Mouse (Mus musculus) limb, embryonic 10.5 days (tissue): Measurements from ENCODE around the gene Apol11a. TPM values are rescaled to one million over a fixed set of nuclear protein-coding genes. Genes with fewer than 3 reads are reported as not detected.
A peak's percentile ranks its signal among the peaks of the same experiment; 100 is the strongest.
"Not testable (repeated sequence)": the region's sequence is repeated elsewhere in the genome, so short reads cannot be mapped to it uniquely, and the experiment has no call there.

ENCODE experiments used
- DNase-seq: peaks from one replicate; pipeline ENCODE4 v3.0.0-alpha.2; 2017; ENCODE audit warnings: low spot score
- H3K27ac ChIP-seq: fragments of 300-500 bp; sonication (generic); 2 replicates; pipeline ENCODE4 v1.5.1; 2016; ENCODE audit warnings: mild to moderate bottlenecking
- H3K27me3 ChIP-seq: fragments of 300-500 bp; sonication (generic); 2 replicates; pipeline ENCODE4 v1.6.1; 2016; ENCODE audit warnings: low read depth, mild to moderate bottlenecking; ENCODE audit not compliant: poor library complexity, severe bottlenecking
- H3K36me3 ChIP-seq: fragments of 300-500 bp; sonication (generic); 2 replicates; pipeline ENCODE4 v1.6.1; 2016; ENCODE audit warnings: mild to moderate bottlenecking, moderate library complexity
- H3K4me1 ChIP-seq: fragments of 300-500 bp; sonication (generic); 2 replicates; pipeline ENCODE4 v1.6.1; 2016
- H3K4me3 ChIP-seq: fragments of 300-500 bp; sonication (generic); 2 replicates; pipeline ENCODE4 v1.5.1; 2016; ENCODE audit warnings: mild to moderate bottlenecking, moderate library complexity
- H3K9me3 ChIP-seq: fragments of 300-500 bp; sonication (generic); replicated peaks from 2 replicates; pipeline ENCODE4 v1.6.1; 2016; ENCODE audit warnings: mild to moderate bottlenecking
- WGBS: fragments of 180-500 bp; shearing (Covaris S2); methylation state at CpG from one replicate; pipeline ENCODE4 v1.1.7; 2016; 5-methylcytosine and 5-hydroxymethylcytosine counted together
- polyA plus RNA-seq: library from polyadenylated mRNA; unstranded; fragments of >200 nt; fragmentation: Nextera tagmentation; extraction: Ambion mirVana; gene quantifications from 2 replicates; pipeline ENCODE4 v1.2.1, GENCODE M21; 2016

Gene Apol11a
- not detected in 2 replicates for polyA plus RNA-seq

GRCm38 (mm10) chr15:77507966-77508365 is at the start of gene Apol11a:
Apol11a (plus strand) TSS chr15:77508271.
- H3K4me3 ChIP-seq, H3K27me3 ChIP-seq, H3K27ac ChIP-seq, H3K9me3 ChIP-seq, H3K4me1 ChIP-seq, DNase-seq, H3K36me3 ChIP-seq: not testable (repeated sequence)

GRCm38 (mm10) chr15:77474699-77475390 is 33.2 kb upstream of the Apol11a start:
- not testable (repeated sequence) for H3K27ac ChIP-seq, H3K4me3 ChIP-seq, H3K27me3 ChIP-seq, H3K4me1 ChIP-seq, H3K9me3 ChIP-seq, H3K36me3 ChIP-seq, DNase-seq
- 48% methylated on average over 7 of the region's 7 CpGs for WGBS

- not testable (repeated sequence) for H3K4me3 ChIP-seq, H3K4me1 ChIP-seq, H3K36me3 ChIP-seq, H3K27ac ChIP-seq, H3K9me3 ChIP-seq, DNase-seq, H3K27me3 ChIP-seq
- 88% methylated on average over 2 of the region's 2 CpGs for WGBS
These were observed 31.4 kb upstream of the Apol11a start, which contains the start of gene Apol10a for GRCm38 (mm10) chr15:77476693-77477092. Apol10a (plus strand) TSS chr15:77477047.

GRCm38 (mm10) chr15:77482140-77482794 is 25.8 kb upstream of the Apol11a start:
- Histone ChIP-seq H3K4me3 (no peak overlapping the region), H3K4me1 (0 out of 2 replicates have a peak, but pooled peaks cover 4% of the 10 kb centered on the region), H3K36me3 (no peaks in the 10 kb centered on the region), H3K27ac (no peak overlapping the region), H3K9me3 (no peaks in the 10 kb centered on the region), H3K27me3 (no peaks in the 10 kb centered on the region)
- no peak for DNase-seq
- 86% methylated on average over 4 of the region's 4 CpGs for WGBS

- H3K4me1 ChIP-seq, H3K4me3 ChIP-seq, H3K27me3 ChIP-seq, H3K36me3 ChIP-seq, H3K27ac ChIP-seq, DNase-seq, H3K9me3 ChIP-seq: not testable (repeated sequence)
- WGBS = no CpG with 5 or more reads among the region's 1 CpGs
These were observed 14.9 kb upstream of the Apol11a start for GRCm38 (mm10) chr15:77493181-77493580.

GRCm38 (mm10) chr15:77494694-77495093 is 13.4 kb upstream of the Apol11a start:
- H3K36me3 ChIP-seq, H3K4me3 ChIP-seq, H3K27ac ChIP-seq, H3K9me3 ChIP-seq, DNase-seq, H3K4me1 ChIP-seq, H3K27me3 ChIP-seq: not testable (repeated sequence)
- 87% methylated on average over 1 of the region's 1 CpGs for whole genome bisulfite sequencing

GRCm38 (mm10) chr15:77520596-77520995 is 12.5 kb downstream of the Apol11a start:
- not testable (repeated sequence) for DNase-seq, H3K27me3 ChIP-seq, H3K27ac ChIP-seq, H3K9me3 ChIP-seq, H3K4me1 ChIP-seq, H3K4me3 ChIP-seq, H3K36me3 ChIP-seq
- WGBS = 74% methylated on average over 4 of the region's 4 CpGs

GRCm38 (mm10) chr15:77523186-77523843 is 15.2 kb downstream of the Apol11a start:
- H3K27ac ChIP-seq, H3K4me3 ChIP-seq, H3K9me3 ChIP-seq, H3K4me1 ChIP-seq, H3K36me3 ChIP-seq, H3K27me3 ChIP-seq: not testable (repeated sequence)
- WGBS = 13% methylated on average over 6 of the region's 6 CpGs
- DNase-seq = peak; percentile 55

- H3K9me3 ChIP-seq = no peaks in the 10 kb centered on the region
- no peak within 1 kb of the TSS for H3K27ac ChIP-seq
- H3K36me3 ChIP-seq = no peaks in the 10 kb centered on the region
- H3K4me3 ChIP-seq = no peak within 1 kb of the TSS
- no peak for DNase-seq
- H3K27me3 ChIP-seq = no peaks in the 10 kb centered on the region
- H3K4me1 ChIP-seq = no peaks in the 10 kb centered on the region
These were observed 25.1 kb downstream of the Apol11a start, which contains the start of gene Apol7c for GRCm38 (mm10) chr15:77533216-77533615. Apol7c (minus strand) TSS chr15:77533316.

- not testable (repeated sequence) for H3K27me3 ChIP-seq, H3K4me1 ChIP-seq, H3K4me3 ChIP-seq, H3K9me3 ChIP-seq, DNase-seq, H3K27ac ChIP-seq, H3K36me3 ChIP-seq
- 23% methylated on average over 1 of the region's 1 CpGs for WGBS
These were observed 31.1 kb downstream of the Apol11a start for GRCm38 (mm10) chr15:77539221-77539620.

- H3K36me3 ChIP-seq = no peaks in the 10 kb centered on the region
- H3K9me3 ChIP-seq = no peaks in the 10 kb centered on the region
- no peaks in the 10 kb centered on the region for H3K27me3 ChIP-seq
- H3K4me1 ChIP-seq = no peaks in the 10 kb centered on the region
- no peak within 1 kb of the TSS for H3K27ac ChIP-seq
- no peak for DNase-seq
- no peak within 1 kb of the TSS for H3K4me3 ChIP-seq
These were observed 53.7 kb downstream of the Apol11a start, which contains the start of gene 1700025B11Rik for GRCm38 (mm10) chr15:77561792-77562191. 1700025B11Rik (minus strand) TSS chr15:77561892.

GRCm38 (mm10) chr15:77563219-77563618 is 55.1 kb downstream of the Apol11a start:
- no peaks in the 10 kb centered on the region for H3K9me3 ChIP-seq
- no peak overlapping the region for H3K4me3 ChIP-seq
- no peaks in the 10 kb centered on the region for H3K36me3 ChIP-seq
- DNase-seq = no peak
- no peaks in the 10 kb centered on the region for H3K27me3 ChIP-seq
- H3K27ac ChIP-seq = no peak overlapping the region
- no peaks in the 10 kb centered on the region for H3K4me1 ChIP-seq
